Mouse (Mus musculus) lung, postnatal 36 days (tissue): ENCODE data around the gene 1700003H04Rik.

Experiments used
- DNase-seq: peaks from one replicate; pipeline ENCODE4 v3.0.0; 2022; ENCODE audit warnings: mixed read lengths

The 1700003H04Rik gene

GRCm38 (mm10) chr3:124581001-124581400 is at the start of gene 1700003H04Rik:
1700003H04Rik (minus strand) TSS chr3:124581101.
- DNase-seq, result no peak

- DNase-seq, result no peak
Observed at GRCm38 (mm10) chr3:124623031-124623430, 42.1 kb upstream of the 1700003H04Rik start.

GRCm38 (mm10) chr3:124613287-124613686 is 32.4 kb upstream of the 1700003H04Rik start:
- no peak for DNase-seq

GRCm38 (mm10) chr3:124609956-124610355 is 29.1 kb upstream of the 1700003H04Rik start:
- DNase-seq, result no peak

DNA sequence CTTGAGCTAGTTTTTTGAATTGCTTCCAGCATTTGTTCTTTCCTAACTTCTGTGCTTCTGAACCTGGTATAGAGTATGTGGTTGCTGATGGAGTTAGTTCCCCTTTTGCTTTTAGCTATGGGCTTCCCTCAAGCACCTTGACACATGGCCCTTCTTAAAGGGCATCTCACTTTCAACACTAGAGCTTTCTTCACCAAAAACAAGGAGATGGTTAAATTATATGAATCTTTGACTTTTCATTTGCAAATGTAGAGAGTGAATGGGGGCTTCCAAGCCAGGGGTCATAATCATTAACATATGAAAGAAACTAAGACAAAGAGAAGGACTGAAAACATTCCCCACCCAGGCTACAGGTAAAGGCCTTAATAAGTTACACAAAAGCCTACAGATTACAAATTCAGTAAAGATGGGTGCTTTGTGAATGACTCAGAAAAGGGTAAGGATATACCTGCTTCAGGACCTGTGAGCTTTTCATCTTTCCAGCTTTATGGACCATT is 25.2 kb upstream of the 1700003H04Rik start:
- no peak for DNase-seq

DNA sequence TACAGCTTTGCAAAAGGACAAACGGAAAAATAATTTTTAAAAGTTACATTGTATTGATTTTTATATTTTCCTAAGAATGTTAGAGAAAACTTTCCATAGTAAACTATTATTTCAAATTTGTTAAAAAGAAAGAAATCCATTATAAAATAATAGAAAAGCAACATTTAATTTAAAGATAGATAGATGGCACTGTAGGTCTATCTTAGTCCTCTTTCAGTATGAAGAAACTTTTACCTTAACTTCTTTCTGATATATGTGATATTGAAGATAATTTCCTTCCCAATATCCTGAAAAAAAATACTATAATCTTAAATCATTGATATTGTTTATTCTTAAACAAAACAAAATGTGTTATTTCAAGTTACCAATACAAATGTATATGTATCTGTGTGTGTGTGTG is 24.6 kb upstream of the 1700003H04Rik start:
- DNase-seq, result no peak

DNA sequence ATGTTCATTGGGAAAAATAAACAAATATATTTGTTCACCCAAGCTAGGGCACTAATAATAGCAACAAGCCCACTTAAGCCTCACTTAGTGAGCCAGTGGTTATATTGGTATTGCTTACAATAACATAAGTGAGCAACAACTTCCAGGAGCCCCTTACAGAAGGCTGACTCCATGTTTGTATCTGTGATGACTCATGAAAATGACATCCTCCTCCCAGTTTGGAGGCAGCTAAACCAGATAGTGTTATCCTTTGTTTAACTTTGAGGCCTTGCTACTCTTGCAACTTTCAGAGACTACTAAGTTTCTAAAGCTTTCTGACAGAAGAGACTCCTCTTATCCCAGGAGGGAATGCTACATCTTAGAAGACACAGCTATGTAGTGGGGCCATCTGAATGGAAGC is 16.9 kb upstream of the 1700003H04Rik start:
- DNase-seq, result no peak

- no peak for DNase-seq
Observed at GRCm38 (mm10) chr3:124587534-124587933, 6.6 kb upstream of the 1700003H04Rik start.

- no peak for DNase-seq
Observed at GRCm38 (mm10) chr3:124585761-124586160, 4.9 kb upstream of the 1700003H04Rik start.

DNA sequence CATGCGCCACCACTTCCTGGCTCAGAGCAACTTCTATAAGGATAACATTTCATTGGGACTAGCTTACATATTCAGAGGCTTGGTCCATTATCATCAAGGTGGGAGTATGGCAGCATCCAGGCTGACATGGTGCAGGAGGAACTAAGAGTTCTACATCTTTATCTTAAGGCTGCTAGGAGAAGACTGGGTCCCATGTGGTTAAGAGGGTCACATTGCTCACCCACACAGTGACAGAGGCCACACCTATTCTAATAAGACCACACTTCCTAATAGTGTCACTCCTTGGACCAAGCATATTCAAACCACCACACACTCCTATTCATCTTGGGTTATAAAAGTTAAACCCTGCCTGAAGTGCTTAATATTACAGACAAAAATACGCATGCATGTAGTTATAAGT is 23.6 kb downstream of the 1700003H04Rik start:
- no peak for DNase-seq

- no peak for DNase-seq
Observed at GRCm38 (mm10) chr3:124555963-124556362, 24.9 kb downstream of the 1700003H04Rik start.

DNA sequence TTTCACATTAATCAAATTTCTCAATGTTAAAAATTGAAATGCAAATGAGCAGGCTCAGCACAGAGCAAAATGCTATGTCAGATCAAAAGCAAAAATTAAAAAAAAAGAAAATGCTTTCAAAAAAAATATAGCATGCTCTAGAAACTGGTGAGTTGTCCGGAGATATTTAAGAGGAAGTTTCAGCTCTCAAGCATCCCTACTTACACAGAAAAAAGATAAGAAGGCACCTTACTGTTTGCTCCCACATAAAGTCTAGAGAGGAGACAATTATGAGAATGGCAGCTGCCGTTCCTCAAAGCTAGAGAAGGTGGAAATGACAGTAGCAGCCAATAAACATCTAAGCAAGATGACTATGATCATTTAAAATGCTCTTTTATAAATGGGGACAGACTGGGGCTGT is 25.8 kb downstream of the 1700003H04Rik start:
- no peak for DNase-seq

GRCm38 (mm10) chr3:124548898-124549297 is 32.0 kb downstream of the 1700003H04Rik start:
- DNase-seq, result no peak

GRCm38 (mm10) chr3:124538260-124538659 is 42.6 kb downstream of the 1700003H04Rik start:
- DNase-seq, result no peak

GRCm38 (mm10) chr3:124536602-124537001 is 44.3 kb downstream of the 1700003H04Rik start:
- DNase-seq, result no peak

- DNase-seq, result no peak
Observed at GRCm38 (mm10) chr3:124518786-124519185, 62.1 kb downstream of the 1700003H04Rik start.
